Mouse (Mus musculus) G1E (cell line): ENCODE data around the gene Ankfn1.

Experiments
- CTCF ChIP-seq: IDR thresholded peaks from 2 replicates; pipeline ENCODE4 v1.5.1; 2012; ENCODE audit warnings: low read depth, low read length, inconsistent platforms, mixed read lengths
- GATA1 ChIP-seq: IDR thresholded peaks from 2 replicates; pipeline ENCODE4 v1.6.1; 2012; ENCODE audit warnings: borderline replicate concordance, low read length, inconsistent platforms, mixed read lengths

DNA sequence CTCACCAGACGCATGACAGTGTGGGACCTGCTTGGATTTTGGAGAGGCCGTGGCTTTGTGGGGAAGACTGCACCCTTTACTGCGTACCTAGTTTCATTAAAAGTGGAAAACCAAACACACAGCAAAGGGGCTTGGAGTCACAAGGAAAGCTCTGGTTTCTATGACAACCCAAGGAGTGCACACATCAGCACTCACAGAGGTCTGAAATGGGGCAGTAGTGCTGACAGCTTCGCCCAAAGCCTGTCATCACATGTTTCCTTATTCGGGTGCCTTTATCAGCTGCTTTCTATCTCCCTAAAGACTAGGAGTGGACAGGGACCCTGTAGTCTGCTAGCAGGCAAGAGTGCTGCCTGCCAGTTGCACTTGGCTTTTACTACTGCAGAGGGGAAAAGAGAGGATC lies 27.4 kb upstream of the Ankfn1 start:
- no peak for TF ChIP-seq CTCF
- no peak for TF ChIP-seq GATA1
